Mouse (Mus musculus): Measurements from ENCODE around the gene Trp53tg5.

Trp53tg5 gene

DNA sequence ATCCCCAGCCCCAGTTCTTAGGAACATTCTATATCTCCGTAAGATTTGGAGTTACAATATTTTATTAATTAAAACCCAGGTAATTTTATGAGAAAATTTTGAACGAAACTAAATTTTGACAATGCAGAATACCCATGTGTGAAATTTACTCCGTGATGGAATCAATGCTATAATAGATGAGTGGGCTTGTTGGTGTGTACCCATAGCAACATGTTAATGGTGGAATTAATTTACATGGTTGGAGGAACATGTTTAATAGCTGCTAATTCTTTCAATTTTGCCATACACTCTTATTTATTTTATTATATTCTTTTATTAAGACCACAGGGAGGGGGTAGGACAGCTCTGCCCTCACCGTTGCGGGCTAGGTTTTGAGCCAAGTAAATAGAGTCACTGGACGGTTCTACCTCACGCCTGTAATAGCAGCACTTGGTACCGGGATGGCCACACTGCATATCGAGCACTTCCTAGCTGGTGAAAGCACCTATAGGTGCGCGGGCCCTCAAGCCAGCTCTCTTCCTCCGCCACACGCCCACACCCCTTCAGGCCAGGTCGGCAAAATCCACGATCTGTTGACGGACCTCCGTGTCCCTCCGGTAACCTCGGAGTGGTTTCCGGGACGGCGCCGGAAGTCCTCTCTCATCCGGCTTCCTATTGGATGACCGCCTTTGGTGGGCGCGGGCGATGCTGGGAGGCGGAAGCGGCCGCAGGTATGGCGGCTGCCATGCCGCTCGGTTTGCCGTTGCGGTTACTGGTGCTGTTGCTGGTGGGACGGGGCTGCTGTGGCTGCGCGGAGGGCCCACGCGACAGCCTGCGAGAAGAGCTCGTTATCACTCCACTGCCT is 23.5 kb upstream of the Trp53tg5 start, which contains the start of gene Pigt:
Gene Pigt (plus strand): TSS at position 674 of the 844 bp plus-strand sequence.
- intact Hi-C loops (cut with DNase I): no loop called here

DNA sequence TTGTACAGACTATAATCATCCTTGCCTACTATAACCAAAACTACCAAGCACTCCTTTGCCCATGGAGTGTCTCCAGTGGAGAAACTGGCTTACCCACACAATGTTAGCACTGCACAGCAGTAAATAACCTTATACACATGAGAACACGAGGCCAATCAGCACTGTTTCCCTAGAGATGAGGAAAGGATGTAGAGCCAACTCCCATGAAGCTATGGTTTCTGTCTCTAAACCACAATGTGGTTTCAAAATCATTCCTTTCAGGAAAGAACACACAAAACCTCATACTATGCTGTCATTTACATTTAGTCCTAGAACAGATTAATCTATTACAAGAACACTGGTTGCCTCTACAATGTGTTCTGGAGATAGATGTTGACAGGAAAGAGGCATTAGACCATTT is 22.8 kb upstream of the Trp53tg5 start:
- intact Hi-C loops (cut with DNase I): no loop called here

DNA sequence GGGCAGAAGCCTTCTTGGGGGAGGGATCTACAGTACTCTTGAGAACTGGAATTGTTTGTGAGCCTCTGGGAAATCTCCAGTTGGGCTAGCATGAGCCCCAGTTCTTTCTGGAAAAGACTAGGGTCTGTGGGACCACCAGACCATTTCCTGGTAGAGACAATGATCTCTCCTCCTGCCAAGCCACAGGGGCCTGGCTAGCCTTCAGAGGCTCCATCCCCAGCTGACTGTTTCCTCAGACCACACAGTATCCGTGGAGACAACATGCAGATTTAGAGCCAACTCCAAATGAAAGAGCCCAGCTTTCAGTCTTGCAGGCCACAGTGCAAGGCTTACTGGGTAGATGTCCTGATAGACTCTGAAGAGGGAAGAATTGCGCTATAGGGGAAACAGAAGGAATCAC is 20.6 kb upstream of the Trp53tg5 start:
- intact Hi-C loops (cut with DNase I): no loop called here

DNA sequence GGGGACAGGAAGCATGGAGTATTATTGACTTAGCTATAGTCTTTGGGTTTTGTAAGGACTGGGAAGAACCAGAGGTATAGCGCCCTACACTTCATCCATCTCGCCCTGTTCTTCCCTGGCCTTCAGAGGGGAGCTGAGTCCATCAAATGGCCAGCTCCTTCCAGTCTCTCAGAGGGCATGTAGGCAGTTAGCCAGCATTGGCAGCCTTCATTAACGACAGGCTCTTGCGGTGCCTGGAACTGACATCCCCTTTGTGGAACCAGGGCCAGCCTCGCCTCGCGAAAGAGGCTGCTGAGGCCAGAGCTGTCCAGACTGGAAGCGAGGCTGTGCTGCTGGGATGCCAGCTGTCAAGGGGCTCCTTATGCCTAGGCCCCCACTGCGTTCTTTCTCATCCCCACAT is 14.3 kb upstream of the Trp53tg5 start:
- intact Hi-C loops (cut with DNase I): no loop called here

DNA sequence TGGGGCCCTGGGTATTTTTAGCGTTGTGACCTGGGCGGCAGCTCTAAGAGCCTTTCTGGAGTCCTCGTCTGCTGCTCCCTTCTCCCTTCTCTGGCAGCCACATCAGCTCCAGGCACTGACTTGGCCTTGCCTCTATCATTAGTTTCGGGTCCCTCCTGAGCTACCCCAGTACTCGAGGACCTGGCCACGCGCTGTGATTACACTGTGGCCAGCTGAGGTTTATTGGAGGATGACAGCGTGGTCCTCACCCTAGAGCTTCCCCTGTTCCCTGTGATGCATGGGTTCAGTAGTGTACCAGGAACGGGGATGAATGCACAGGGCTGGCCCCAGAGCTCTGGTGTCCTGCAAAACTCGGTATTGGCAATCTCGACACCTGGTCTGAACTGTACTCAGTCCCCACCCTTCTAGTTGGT is 13.6 kb upstream of the Trp53tg5 start:
- intact Hi-C loops (cut with DNase I): no loop called here

DNA sequence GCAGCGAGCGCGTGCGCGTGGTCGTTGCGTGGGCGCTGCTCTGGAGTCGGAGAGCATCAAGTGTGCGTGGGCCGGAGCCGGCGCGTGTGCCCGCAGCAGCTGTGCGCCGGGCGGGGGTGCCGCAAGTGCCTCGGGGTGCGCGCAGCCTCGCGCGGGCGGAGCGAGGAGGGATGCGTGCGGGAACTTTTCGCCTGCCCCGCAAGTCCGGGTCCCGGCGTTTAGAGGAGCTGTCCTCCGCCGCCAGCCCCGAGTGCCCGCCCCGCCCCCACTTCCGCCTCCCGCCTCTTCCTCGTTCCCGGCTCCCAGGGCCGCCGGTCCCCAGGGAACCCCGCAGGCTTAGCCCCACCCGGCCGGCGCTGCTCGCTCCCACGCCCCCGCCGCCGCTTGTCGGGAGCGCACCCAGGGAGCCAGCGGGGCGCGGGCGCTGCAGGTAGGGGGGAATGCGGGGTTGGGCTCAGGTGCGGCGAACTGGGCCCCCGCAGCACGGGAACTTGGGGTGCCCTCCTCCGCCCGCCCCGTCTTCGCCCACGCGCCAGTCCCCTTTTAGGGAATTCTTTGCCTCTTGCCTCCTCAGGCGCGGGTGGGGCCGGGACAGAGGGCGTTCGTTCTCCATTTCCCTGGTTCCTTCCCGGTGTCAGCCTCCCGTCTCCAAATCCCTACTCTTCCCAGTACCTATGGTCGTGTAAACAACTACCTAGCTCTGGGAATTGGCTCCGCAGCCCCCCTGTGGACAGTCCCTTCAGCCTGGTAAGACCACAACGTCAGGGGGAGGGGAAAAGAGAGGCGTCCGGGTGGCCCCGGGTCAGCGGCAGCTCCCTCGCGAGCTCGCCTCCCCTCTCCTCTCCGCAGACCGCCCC is 13.0 kb upstream of the Trp53tg5 start:
- intact Hi-C loops (cut with DNase I): no loop called here

DNA sequence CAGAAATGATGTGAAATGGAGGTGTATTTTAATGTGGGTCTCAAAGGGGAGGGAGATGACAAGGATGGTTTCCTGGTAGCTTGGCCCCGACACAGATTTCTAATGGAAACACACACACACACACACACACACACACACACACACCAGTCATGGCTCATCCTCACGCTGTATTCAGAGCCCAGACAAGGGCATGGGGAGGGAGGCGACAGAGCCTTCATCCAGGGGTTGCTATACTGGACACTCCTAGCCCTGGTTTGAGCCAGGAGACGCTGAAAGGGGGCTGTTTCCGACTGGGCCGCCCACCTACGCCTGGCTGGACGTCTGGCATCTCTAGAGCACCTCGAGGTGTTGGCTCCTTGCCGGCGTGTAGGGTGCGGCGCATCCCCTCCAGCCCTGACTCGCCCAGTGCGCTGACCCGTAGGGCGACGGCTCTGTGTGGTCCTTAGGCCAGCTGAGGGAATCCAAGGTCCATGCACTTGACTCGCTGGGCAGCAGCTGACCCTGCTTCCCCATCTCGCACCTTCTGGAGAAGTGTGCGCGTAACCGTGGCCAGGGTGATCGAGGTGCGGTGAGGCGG is 12.2 kb upstream of the Trp53tg5 start, which contains the start of gene Dbndd2:
Gene Dbndd2 (plus strand): TSS at position 426 of the 577 bp plus-strand sequence.
- intact Hi-C loops (cut with DNase I): no loop called here

DNA sequence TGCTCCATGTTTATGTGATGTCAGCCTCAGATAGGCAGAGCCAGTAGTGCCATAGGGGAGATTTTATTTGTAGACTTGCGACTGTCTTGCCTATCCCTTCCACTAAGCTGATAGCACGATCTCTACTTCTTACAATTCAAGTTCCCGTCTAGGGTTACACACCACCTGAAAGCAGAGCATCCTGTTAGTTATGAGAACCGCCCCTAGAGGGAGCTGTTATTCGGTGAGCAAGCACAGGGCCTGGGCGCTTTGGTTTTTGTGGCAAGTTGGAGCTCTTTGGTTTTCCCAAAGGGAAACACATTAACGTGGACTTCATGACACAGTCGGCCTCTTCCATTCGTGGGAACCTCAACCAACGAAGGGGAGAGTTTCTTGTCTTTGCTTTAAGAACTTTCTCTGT is 3.3 kb downstream of the Trp53tg5 start:
- intact Hi-C loops (cut with DNase I): loop anchor here (5.0 kb wide), 1 partner anchor 47 kb away; no protein-coding TSS in a partner anchor

DNA sequence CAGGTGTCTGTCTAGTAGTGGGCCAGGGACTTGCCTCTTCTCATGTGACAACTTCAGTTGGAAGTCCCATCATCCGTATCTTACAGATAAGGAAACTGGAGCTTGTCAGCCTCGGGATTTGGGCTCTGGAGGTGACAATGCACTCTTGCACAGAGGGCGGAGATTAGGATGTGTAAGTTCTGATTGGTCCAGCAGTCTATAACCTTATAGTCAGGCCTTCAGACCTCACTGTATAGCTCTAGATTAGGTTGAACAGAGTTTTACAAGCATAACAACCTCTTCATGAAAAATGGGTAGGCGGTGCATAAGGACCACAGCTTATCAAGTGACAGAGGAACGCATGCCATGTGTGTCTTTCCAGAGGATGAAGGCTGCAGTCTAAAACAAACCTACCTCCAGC is 6.7 kb downstream of the Trp53tg5 start:
- intact Hi-C loops (cut with DNase I): no loop called here

DNA sequence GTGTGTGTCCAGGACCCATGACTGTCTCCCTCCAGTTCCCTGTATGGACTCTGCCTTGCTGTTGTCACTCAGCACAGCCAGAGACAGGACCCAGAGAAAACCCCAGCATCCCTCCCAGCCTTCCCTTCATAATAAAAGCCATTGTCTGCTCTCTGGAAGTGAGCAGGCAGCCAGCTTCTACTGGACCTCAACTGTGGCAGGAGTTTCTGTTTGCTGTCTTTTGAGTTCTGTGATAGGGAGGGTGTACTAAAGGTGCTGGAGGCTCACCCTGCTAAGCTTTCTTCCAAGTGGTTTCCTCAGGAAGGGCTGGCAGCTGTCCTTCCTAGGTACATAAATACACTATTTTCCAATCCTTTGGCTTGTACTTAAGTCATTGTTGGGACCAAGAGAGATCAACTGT is 8.4 kb downstream of the Trp53tg5 start:
- intact Hi-C loops (cut with DNase I): no loop called here

DNA sequence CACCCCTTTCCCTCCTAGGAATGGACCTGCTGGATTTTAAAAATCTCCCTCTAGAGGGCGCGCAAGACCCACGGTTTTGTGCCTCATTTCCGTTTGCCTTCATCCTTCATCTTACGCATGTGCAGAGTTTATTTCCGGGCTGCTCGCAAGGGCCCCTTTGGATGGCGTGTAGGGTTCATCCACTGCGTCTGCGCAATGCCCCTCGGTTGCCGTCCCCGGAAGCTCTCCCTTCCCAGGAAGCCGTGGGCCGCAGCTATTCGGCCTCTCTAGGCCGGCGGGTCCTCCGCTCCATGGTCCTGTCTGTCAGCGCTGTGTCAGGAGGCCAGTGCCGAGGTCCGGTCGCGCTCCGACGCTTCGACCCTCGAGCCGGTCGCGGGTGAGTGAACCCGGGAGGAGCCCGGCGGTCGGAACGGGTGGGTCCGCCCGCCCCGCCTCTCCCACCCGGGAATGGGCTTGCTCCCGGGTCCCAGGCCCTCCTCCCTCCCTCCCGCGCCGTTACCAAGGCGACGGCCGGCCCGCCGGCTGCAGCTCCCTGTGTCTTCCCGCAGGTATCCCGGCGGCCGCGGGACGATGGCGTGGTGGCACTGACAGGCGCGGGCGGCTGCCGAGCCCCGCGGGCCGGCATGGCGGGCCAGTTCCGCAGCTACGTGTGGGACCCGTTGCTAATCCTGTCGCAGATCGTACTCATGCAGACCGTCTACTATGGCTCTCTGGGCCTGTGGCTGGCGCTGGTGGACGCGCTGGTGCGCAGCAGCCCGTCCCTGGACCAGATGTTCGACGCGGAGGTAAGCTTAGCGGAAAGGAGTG is 12.6 kb downstream of the Trp53tg5 start, which contains the start of gene Gm20458:
Gene Gm20458 (plus strand): TSS at position 223 of the 807 bp plus-strand sequence.
- intact Hi-C loops (cut with DNase I): no loop called here

DNA sequence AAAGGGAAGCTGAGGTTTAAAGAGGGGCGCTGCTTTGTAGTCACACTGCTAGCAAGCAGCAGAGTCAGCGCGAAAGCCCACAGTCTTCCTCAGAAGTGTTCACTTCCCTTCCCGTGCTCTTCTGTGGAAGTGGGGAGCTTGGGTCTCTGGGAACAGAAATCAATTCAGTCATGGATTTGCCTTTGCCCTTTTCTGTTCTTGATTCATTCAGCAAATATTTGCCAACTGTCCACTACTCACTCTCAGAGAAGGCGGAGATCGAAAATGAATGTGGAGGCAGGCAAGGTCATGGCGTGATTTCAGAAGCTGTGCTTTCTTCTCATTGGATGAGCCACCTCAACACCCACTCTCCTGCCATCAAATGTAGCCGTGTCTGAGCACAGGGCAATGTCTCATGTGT is 15.0 kb downstream of the Trp53tg5 start:
- intact Hi-C loops (cut with DNase I): loop anchor here (5.0 kb wide), 1 partner anchor 41 kb away; no protein-coding TSS in a partner anchor

DNA sequence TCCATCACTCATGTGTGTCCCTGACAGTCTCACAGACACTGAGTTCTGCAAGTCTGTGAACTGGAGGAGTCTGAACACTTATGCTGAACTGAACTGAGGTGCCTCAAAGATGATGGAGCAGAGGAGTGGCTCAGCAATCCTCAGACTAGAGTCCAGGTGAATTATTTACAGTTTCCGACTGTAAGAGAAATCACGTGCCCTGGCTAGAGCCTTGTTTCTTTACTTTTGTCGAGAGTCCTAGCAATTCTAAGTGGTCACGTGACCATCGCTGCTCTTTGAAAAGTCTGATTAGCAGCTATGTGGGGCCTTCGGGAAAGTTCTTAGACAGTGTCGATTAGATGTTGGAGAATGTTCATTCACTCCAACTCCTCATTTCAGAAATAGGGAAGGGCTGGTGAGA is 15.6 kb downstream of the Trp53tg5 start:
- intact Hi-C loops (cut with DNase I): loop anchor here (5.0 kb wide), 1 partner anchor 41 kb away; no protein-coding TSS in a partner anchor

DNA sequence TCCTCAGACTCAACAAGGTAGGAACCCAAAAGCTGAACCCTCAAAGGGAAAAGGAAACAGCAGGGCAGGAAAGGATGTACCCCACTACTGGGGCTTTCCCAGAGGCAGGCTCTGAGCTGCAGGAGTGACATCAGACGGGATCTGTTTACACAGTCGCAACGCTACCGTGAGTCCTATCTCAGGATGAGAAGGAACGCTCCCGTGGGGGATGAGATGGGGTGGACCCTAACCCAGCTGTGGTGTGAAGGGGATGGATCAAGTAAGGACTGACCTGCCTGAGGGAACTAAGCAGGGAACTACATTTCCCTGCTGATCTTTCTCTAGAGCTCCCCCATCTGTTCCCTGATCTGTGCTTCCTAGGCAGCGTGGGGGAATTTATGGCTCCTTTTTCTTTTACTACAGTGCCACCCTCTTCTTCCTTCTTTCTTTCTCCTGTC is 16.6 kb downstream of the Trp53tg5 start, which contains the start of gene Sys1:
Gene Sys1 (plus strand): TSS at position 101 of the 437 bp plus-strand sequence.
- intact Hi-C loops (cut with DNase I): loop anchor here (5.0 kb wide), 1 partner anchor 40 kb away; no protein-coding TSS in a partner anchor

DNA sequence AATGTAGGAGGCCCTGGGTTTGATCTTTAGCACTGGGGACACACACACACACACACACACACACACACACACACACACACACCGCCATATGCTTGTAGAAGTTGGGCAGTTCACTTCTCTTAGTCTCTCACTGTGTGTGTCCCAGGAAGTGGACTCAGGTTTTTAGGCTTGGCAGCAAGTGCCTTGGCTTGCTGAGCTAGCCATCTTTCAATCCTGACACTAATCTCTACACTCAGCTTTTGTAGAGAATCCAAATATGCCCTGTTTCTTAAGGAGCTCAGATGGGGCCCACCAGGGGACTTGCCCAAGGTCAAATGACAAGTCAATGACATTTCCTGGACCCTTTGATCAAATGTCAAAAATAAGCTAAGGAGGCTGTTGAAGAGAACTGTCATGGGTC is 17.1 kb downstream of the Trp53tg5 start:
- intact Hi-C loops (cut with DNase I): loop anchor here (5.0 kb wide), 1 partner anchor 39 kb away; no protein-coding TSS in a partner anchor

DNA sequence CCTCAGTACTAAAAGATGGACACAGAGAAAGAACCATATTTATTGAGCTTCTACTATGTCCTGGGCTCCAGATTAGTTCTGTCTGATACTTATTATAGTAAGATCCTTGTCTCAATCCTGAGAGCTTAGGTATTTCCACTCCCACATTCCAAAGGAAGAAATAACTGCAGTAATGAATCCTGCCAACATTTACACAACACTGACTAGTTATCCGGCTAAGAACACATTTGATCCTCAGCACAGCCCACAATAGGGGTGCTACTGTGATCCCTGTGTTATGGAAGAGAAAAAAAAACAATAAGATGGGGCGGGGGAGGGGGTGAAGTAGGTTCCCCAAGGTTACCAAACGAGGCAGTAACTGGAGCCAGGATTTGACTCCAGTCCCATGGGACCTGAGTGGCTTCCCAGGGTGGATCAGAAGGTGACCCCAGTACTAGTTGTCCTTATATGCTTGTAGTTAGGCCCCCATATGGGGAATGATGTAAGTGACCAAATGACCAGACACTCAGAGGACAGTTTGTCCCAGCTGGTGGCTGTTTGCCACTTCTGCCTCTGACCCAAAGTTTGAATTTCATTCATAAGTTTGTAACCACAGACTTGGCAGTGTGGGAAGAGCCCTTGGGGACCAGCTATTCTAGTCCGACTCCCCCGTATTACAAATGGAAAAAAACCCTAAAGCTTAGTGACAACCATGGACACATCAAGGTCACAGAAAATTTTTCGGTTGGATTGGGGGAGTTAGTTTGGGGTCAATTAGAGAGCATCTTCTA is 17.9 kb downstream of the Trp53tg5 start:
- intact Hi-C loops (cut with DNase I): loop anchor here (5.0 kb wide), 1 partner anchor 38 kb away; no protein-coding TSS in a partner anchor

DNA sequence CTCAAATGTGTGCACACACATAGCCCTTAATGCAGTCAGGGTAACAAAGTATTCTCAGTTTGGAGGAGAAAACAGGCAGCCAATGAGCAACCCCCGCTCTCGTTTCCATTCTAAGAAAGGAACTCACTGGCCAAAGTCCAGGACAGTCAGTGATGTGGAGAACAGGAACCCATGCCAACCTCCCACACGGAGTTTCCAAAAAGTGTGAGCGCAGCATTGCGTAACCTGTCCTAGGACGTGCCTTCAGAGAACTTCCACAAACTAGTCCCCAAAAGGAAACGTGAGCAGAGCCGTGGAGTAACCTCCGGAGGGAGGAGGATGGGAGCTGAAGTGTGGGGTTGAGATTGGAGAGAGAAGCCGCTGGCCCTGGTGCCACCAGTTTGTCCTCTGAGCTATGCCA is 18.7 kb downstream of the Trp53tg5 start:
- intact Hi-C loops (cut with DNase I): loop anchor here (5.0 kb wide), 1 partner anchor 38 kb away; no protein-coding TSS in a partner anchor

DNA sequence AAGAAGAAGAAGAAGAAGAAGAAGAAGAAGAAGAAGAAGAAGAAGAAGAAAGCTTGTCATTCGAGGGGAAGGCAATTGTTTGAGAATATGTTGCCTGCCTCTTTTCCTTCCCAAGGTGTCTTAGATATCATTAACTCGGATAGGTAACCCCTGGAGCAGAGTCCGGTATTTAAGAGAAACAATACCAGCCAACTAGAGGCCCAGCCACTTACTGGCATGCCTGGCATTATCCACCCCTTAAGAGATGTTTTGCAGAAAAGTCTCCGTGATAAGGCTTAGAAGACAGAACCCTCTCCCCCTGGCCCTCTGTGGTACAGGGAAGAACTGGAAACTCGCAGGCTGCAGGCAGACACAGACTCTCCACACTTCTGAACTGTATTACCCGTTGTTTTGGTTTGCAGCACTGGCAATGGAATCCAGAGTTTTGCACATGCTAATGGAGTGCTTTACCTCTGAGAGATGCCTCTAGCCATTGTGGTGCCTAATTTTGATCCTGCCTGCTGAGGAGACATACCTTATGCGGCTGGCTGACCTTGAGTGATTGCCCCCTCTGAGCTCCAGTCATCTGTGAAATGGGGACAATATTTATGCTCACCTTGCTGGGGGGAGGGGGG is 19.5 kb downstream of the Trp53tg5 start:
- intact Hi-C loops (cut with DNase I): no loop called here
